Mouse (Mus musculus): ENCODE measurements at regions not wholly inside any gene's neighbourhood (a gene's known extent, or its start where the extent isn't known, plus 50 kb on each side); places are given as distances from the start of the nearest gene placed in this dataset.
A peak's percentile ranks its signal among the peaks of the same experiment; 100 is the strongest.
"Not testable (repeated sequence)": the region's sequence is repeated elsewhere in the genome, so short reads cannot be mapped to it uniquely, and the experiment has no call there.

- DNase-seq (ENCODE audit: low read depth, low spot score) = peak; percentile 75
Measured at GRCm38 (mm10) chr10:57000892-57001722, 485.1 kb upstream of the Hsf2 start.

GRCm38 (mm10) chr10:57001723-57002110 is 484.5 kb upstream of the Hsf2 start:
- DNase-seq (ENCODE audit: low read depth, low spot score) = no peak

GRCm38 (mm10) chr10:57037641-57038040 is 448.5 kb upstream of the Hsf2 start:
- peak; percentile 30 for DNase-seq (ENCODE audit: low read depth, low spot score)

- peak; percentile 75 for DNase-seq (ENCODE audit: low read depth, low spot score)
Measured at GRCm38 (mm10) chr10:57040201-57040600, 446.0 kb upstream of the Hsf2 start.

- DNase-seq (ENCODE audit: low read depth, low spot score) = no peak
Measured at GRCm38 (mm10) chr10:57046021-57046420, 440.2 kb upstream of the Hsf2 start.

GRCm38 (mm10) chr10:57046891-57047290 is 439.3 kb upstream of the Hsf2 start:
- DNase-seq (ENCODE audit: low read depth, low spot score) = no peak

- DNase-seq (ENCODE audit: low read depth, low spot score) = peak; percentile 45
Measured at GRCm38 (mm10) chr10:57047719-57048118, 438.5 kb upstream of the Hsf2 start.

GRCm38 (mm10) chr10:57053375-57053774 is 432.8 kb upstream of the Hsf2 start:
- not testable (repeated sequence) for DNase-seq (ENCODE audit: low read depth, low spot score)

- no peak for DNase-seq (ENCODE audit: low read depth, low spot score)
Measured at GRCm38 (mm10) chr10:57090131-57090530, 396.1 kb upstream of the Hsf2 start.

GRCm38 (mm10) chr10:57095920-57096319 is 390.3 kb upstream of the Hsf2 start:
- DNase-seq (ENCODE audit: low read depth, low spot score) = no peak

GRCm38 (mm10) chr10:57113359-57113758 is 372.8 kb upstream of the Hsf2 start:
- DNase-seq (ENCODE audit: low read depth, low spot score) = no peak

GRCm38 (mm10) chr10:57114696-57115271 is 371.4 kb upstream of the Hsf2 start:
- DNase-seq (ENCODE audit: low read depth, low spot score) = no peak

GRCm38 (mm10) chr10:57121514-57121913 is 364.7 kb upstream of the Hsf2 start:
- DNase-seq (ENCODE audit: low read depth, low spot score) = no peak

- no peak for DNase-seq (ENCODE audit: low read depth, low spot score)
Measured at GRCm38 (mm10) chr10:57127185-57127584, 359.0 kb upstream of the Hsf2 start.

- no peak for DNase-seq (ENCODE audit: low read depth, low spot score)
Measured at GRCm38 (mm10) chr10:57156426-57156825, 329.8 kb upstream of the Hsf2 start.

- DNase-seq (ENCODE audit: low read depth, low spot score) = no peak
Measured at GRCm38 (mm10) chr10:57156912-57157311, 329.3 kb upstream of the Hsf2 start.

- no peak for DNase-seq (ENCODE audit: low read depth, low spot score)
Measured at GRCm38 (mm10) chr10:57160546-57160945, 325.6 kb upstream of the Hsf2 start.

GRCm38 (mm10) chr10:57163359-57163758 is 322.8 kb upstream of the Hsf2 start:
- no peak for DNase-seq (ENCODE audit: low read depth, low spot score)

GRCm38 (mm10) chr10:57183560-57183959 is 302.6 kb upstream of the Hsf2 start:
- peak; percentile 66 for DNase-seq (ENCODE audit: low read depth, low spot score)

GRCm38 (mm10) chr10:57210701-57211100 is 275.5 kb upstream of the Hsf2 start:
- DNase-seq (ENCODE audit: low read depth, low spot score) = no peak

GRCm38 (mm10) chr10:57231117-57231516 is 255.1 kb upstream of the Hsf2 start:
- no peak for DNase-seq (ENCODE audit: low read depth, low spot score)

GRCm38 (mm10) chr10:57281220-57281619 is 205.0 kb upstream of the Hsf2 start:
- no peak for DNase-seq (ENCODE audit: low read depth, low spot score)

GRCm38 (mm10) chr10:57282896-57283295 is 203.3 kb upstream of the Hsf2 start:
- no peak for DNase-seq (ENCODE audit: low read depth, low spot score)

All from forelimb bud, embryonic 11.5 days (tissue).